Mouse (Mus musculus): ENCODE data around the gene Atp6v0e. TPM values are rescaled to one million over a fixed set of nuclear protein-coding genes. Genes with fewer than 3 reads are reported as not detected.
A peak's percentile ranks its signal among the peaks of the same experiment; 100 is the strongest.

Gene Atp6v0e
- polyA plus RNA-seq, 1 experiment from 2014 or later: 154 TPM

DNA sequence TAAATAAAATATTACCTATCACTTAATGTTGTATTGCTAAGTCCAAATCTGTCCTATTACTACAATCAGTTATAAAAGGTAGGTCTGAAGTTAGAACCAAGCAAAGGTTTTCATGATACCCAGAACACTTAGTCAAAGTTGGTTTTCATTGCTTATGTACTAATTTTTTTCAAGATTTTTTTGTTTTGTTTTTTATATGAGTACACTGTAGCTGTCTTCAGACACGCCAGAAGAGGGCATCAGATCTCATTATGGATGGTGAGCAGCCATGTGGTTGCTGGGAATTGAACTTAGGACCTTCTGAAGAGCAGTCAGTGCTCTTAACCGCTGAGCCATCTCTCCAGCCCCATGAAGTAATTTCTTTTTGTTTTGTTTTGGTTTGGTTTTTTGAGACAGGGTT, 54.8 kb downstream of the Atp6v0e start:
- H3K4me3 ChIP-seq (replicated peaks): no peak overlapping the region

GRCm38 (mm10) chr17:26719405-26719804, 56.4 kb downstream of the Atp6v0e start:
- Histone ChIP-seq H3K27ac (replicated peaks) (peak overlapping the region; percentile 45; the same call in 1 of the 2 replicates), H3K4me1 (replicated peaks) (peaks cover 65% of the 10 kb centered on the region), H3K27me3 (no peaks in the 10 kb centered on the region), H3K4me2 (0 out of 2 replicates have a peak overlapping the region, but pooled peaks have one; percentile 0), H3K9me3 (replicated peaks) (no peaks in the 10 kb centered on the region), H3K36me3 (replicated peaks) (no peaks in the 10 kb centered on the region), H3K9ac (no peak overlapping the region), H3K4me3 (replicated peaks) (no peak overlapping the region)
- no peak for ATAC-seq (ENCODE audit: insufficient read depth)

More for the DNA sequence above, 54.8 kb downstream of the Atp6v0e start:
- Histone ChIP-seq H3K27me3 (no peaks in the 10 kb centered on the region), H3K9me3 (replicated peaks) (no peaks in the 10 kb centered on the region), H3K36me3 (replicated peaks) (no peaks in the 10 kb centered on the region), H3K4me2 (no peak overlapping the region), H3K4me1 (replicated peaks) (peaks cover 60% of the 10 kb centered on the region), H3K9ac (no peak overlapping the region), H3K27ac (replicated peaks) (no peak overlapping the region)
- WGBS (ENCODE audit: insufficient replicate concordance): 58% methylated on average over 2 of the region's 2 CpGs
- ATAC-seq (ENCODE audit: insufficient read depth): no peak

DNA sequence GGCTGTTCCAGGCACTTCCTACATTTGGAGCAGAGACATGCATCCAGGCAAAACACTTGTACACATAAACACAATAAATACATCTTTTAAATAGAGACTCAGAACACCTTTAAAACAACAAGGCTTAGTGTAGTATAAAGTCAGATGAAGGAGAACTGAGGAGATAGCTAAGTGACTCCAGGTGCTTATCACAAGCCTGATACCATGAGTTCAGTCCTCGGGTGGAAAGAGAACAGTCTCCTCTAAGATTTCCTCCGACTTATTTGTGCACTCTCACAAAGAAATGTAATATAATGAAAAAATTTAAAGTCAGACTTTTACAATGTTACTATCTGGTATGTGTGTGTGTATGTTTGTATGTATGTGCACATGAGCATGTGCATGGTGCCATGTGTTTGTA, 58.8 kb downstream of the Atp6v0e start:
- 27% methylated on average over 2 of the region's 2 CpGs for WGBS (ENCODE audit: insufficient replicate concordance)
- no peak for ATAC-seq (ENCODE audit: insufficient read depth)

GRCm38 (mm10) chr17:26724790-26725189, 61.8 kb downstream of the Atp6v0e start:
- peak; percentile 28; the same call in 1 of the 2 replicates for ATAC-seq (ENCODE audit: insufficient read depth)
- Histone ChIP-seq H3K9ac (no peak overlapping the region), H3K4me2 (no peak overlapping the region), H3K4me3 (replicated peaks) (no peak overlapping the region), H3K9me3 (replicated peaks) (no peaks in the 10 kb centered on the region), H3K36me3 (replicated peaks) (no peaks in the 10 kb centered on the region), H3K27ac (replicated peaks) (no peak overlapping the region), H3K27me3 (no peaks in the 10 kb centered on the region), H3K4me1 (replicated peaks) (peaks cover 62% of the 10 kb centered on the region)
- 21% methylated on average over 1 of the region's 1 CpGs for WGBS (ENCODE audit: insufficient replicate concordance)

More for the DNA sequence above, 58.8 kb downstream of the Atp6v0e start:
- H3K4me3 ChIP-seq (replicated peaks): no peak overlapping the region
- no peak overlapping the region for H3K4me2 ChIP-seq
- H3K27ac ChIP-seq (replicated peaks): peak overlapping the region; percentile 41; the same call in 1 of the 2 replicates
- H3K4me1 ChIP-seq (replicated peaks): peaks cover 74% of the 10 kb centered on the region
- no peaks in the 10 kb centered on the region for H3K36me3 ChIP-seq (replicated peaks)
- no peaks in the 10 kb centered on the region for H3K9me3 ChIP-seq (replicated peaks)
- H3K27me3 ChIP-seq: no peaks in the 10 kb centered on the region
- H3K9ac ChIP-seq: no peak overlapping the region

GRCm38 (mm10) chr17:26726674-26727073, 63.6 kb downstream of the Atp6v0e start:
- ATAC-seq (ENCODE audit: insufficient read depth): no peak
- Histone ChIP-seq H3K4me1 (replicated peaks) (peaks cover 44% of the 10 kb centered on the region), H3K4me3 (replicated peaks) (no peak overlapping the region), H3K4me2 (no peak overlapping the region), H3K27ac (replicated peaks) (no peak overlapping the region), H3K9me3 (replicated peaks) (no peaks in the 10 kb centered on the region), H3K36me3 (replicated peaks) (no peaks in the 10 kb centered on the region), H3K27me3 (no peaks in the 10 kb centered on the region), H3K9ac (no peak overlapping the region)
- WGBS (ENCODE audit: insufficient replicate concordance): 60% methylated on average over 1 of the region's 1 CpGs

DNA sequence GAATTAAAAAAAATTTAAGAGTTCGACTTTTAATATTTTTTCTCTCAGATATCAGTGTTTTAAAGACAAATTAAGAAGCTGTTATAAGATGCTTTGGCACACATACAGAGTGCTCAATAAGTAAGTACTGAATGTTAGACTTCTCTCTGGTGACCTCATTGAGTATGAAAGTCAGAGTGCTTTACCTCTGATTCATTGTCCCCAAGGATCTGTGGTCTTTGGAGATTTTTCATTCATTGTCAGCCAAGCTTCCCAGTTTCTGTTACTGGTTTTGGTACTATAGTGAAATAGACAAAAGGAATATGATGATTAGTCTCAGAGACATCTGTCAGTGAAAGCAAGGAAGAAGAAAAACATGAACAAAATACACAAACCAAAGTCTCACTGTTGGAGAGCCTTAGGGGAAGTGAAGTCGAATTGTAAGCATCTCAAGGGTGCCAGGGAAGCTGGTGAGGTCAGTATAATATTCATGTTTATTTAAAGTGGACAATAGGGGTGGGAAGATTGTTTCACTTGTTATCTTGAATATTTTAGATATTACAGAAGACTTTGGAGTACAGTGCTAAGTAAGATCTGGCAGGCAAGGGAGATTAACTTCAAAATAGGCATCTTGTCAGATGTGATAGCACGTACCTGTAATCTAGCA, 64.2 kb downstream of the Atp6v0e start:
- Histone ChIP-seq H3K4me3 (replicated peaks) (no peak overlapping the region), H3K27me3 (no peaks in the 10 kb centered on the region), H3K4me1 (replicated peaks) (peaks cover 38% of the 10 kb centered on the region), H3K9ac (no peak overlapping the region), H3K9me3 (replicated peaks) (no peaks in the 10 kb centered on the region), H3K36me3 (replicated peaks) (no peaks in the 10 kb centered on the region), H3K27ac (replicated peaks) (no peak overlapping the region), H3K4me2 (no peak overlapping the region)
- no peak for ATAC-seq (ENCODE audit: insufficient read depth)
- 52% methylated on average over 3 of the region's 3 CpGs for WGBS (ENCODE audit: insufficient replicate concordance)

GRCm38 (mm10) chr17:26742581-26742980, 79.5 kb downstream of the Atp6v0e start:
- ATAC-seq (ENCODE audit: insufficient read depth): no peak
- 67% methylated on average over 4 of the region's 4 CpGs for WGBS (ENCODE audit: insufficient replicate concordance)

DNA sequence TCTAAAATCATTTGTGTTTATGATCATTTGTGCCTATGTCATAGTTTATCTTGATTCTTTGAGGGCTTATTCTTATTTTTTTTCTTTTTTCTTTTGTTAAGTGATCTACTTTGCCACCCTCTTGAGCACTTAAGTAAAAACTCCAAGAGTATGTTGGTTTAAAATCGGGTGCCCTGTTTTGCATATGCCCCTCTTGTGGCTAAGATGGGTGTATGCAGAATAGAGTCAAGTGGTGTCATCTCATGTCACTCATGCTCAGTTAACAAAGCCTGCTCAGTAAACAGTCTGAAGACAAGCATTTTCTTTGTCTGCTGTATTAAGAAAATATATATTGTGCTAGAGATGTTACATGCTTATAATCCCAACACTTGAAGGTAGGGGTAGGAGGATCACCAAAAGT, 80.3 kb downstream of the Atp6v0e start:
- Histone ChIP-seq H3K4me3 (replicated peaks) (no peak overlapping the region), H3K9me3 (replicated peaks) (no peaks in the 10 kb centered on the region), H3K36me3 (replicated peaks) (no peaks in the 10 kb centered on the region), H3K4me1 (replicated peaks) (no peaks in the 10 kb centered on the region), H3K4me2 (no peak overlapping the region), H3K9ac (no peak overlapping the region), H3K27ac (replicated peaks) (no peak overlapping the region), H3K27me3 (no peaks in the 10 kb centered on the region)
- no peak for ATAC-seq (ENCODE audit: insufficient read depth)
- WGBS (ENCODE audit: insufficient replicate concordance): 53% methylated on average over 1 of the region's 1 CpGs

More at GRCm38 (mm10) chr17:26742581-26742980, 79.5 kb downstream of the Atp6v0e start:
- no peaks in the 10 kb centered on the region for H3K36me3 ChIP-seq (replicated peaks)
- H3K4me1 ChIP-seq (replicated peaks): no peaks in the 10 kb centered on the region
- H3K9ac ChIP-seq: no peak overlapping the region
- no peak overlapping the region for H3K27ac ChIP-seq (replicated peaks)
- no peak overlapping the region for H3K4me3 ChIP-seq (replicated peaks)
- H3K4me2 ChIP-seq: no peak overlapping the region
- H3K9me3 ChIP-seq (replicated peaks): no peaks in the 10 kb centered on the region
- H3K27me3 ChIP-seq: no peaks in the 10 kb centered on the region

Other genes starting within 250 kb of the Atp6v0e start
- 0.03 and 0.05 TPM in 2 replicates for gene Neurl1b, start 248.4 kb upstream of the Atp6v0e start, polyA plus RNA-seq (2015; fragmentation: Nextera tagmentation; extraction: Ambion mirVana)
- 33.8 and 35.7 TPM in 2 replicates for gene Ergic1, start 101.7 kb upstream of the Atp6v0e start, polyA plus RNA-seq (2015; fragmentation: Nextera tagmentation; extraction: Ambion mirVana)
- 29.6 and 31.2 TPM in 2 replicates for gene Dusp1, start 101.1 kb upstream of the Atp6v0e start, polyA plus RNA-seq (2015; fragmentation: Nextera tagmentation; extraction: Ambion mirVana)
- gene Crebrf, start 52.4 kb downstream of the Atp6v0e start, polyA plus RNA-seq (2015; fragmentation: Nextera tagmentation; extraction: Ambion mirVana): 4.2 and 4.7 TPM in 2 replicates
- gene Bnip1, start 117.8 kb downstream of the Atp6v0e start, polyA plus RNA-seq (2015; fragmentation: Nextera tagmentation; extraction: Ambion mirVana): 21.0 and 22.8 TPM in 2 replicates
- 0.29 TPM in 2 replicates for gene Nkx2-5, start 181.8 kb downstream of the Atp6v0e start, polyA plus RNA-seq (2015; fragmentation: Nextera tagmentation; extraction: Ambion mirVana)